Mouse (Mus musculus): ENCODE measurements around the gene Cog5. TPM values are rescaled to one million over a fixed set of nuclear protein-coding genes. Genes with fewer than 3 reads are reported as not detected.
A peak's percentile ranks its signal among the peaks of the same experiment; 100 is the strongest.

The Cog5 gene
- total RNA-seq, 2 experiments from 2014 or later: 56.3 to 61.0 TPM

GRCm38 (mm10) chr12:31926661-31927061 lies 272.0 kb downstream of the Cog5 start:
- peak; percentile 86 for ATAC-seq (replicated peaks; ENCODE audit: poor library complexity, severe bottlenecking)

GRCm38 (mm10) chr12:31928498-31928897 lies 273.8 kb downstream of the Cog5 start:
- ATAC-seq (replicated peaks; ENCODE audit: poor library complexity, severe bottlenecking): no peak

- no peak for ATAC-seq (replicated peaks; ENCODE audit: poor library complexity, severe bottlenecking)
Measured at GRCm38 (mm10) chr12:31931818-31932217, 277.1 kb downstream of the Cog5 start.

GRCm38 (mm10) chr12:31936657-31937300 lies 282.1 kb downstream of the Cog5 start:
- no peak for ATAC-seq (replicated peaks; ENCODE audit: poor library complexity, severe bottlenecking)

GRCm38 (mm10) chr12:31937613-31938012 lies 282.9 kb downstream of the Cog5 start:
- ATAC-seq (replicated peaks; ENCODE audit: poor library complexity, severe bottlenecking): no peak

- ATAC-seq (replicated peaks; ENCODE audit: poor library complexity, severe bottlenecking): peak; percentile 44
Measured at GRCm38 (mm10) chr12:31938391-31938997, 283.8 kb downstream of the Cog5 start.

- ATAC-seq (replicated peaks; ENCODE audit: poor library complexity, severe bottlenecking): no peak
Measured at GRCm38 (mm10) chr12:31939026-31939425, 284.4 kb downstream of the Cog5 start.

- no peak for ATAC-seq (replicated peaks; ENCODE audit: poor library complexity, severe bottlenecking)
Measured at GRCm38 (mm10) chr12:31943020-31943654, 288.5 kb downstream of the Cog5 start.

- ATAC-seq (replicated peaks; ENCODE audit: poor library complexity, severe bottlenecking): no peak
Measured at GRCm38 (mm10) chr12:31944405-31944804, 289.7 kb downstream of the Cog5 start.

- no peak for ATAC-seq (replicated peaks; ENCODE audit: poor library complexity, severe bottlenecking)
Measured at GRCm38 (mm10) chr12:31947476-31947875, 292.8 kb downstream of the Cog5 start.

GRCm38 (mm10) chr12:31948101-31949000 lies 293.7 kb downstream of the Cog5 start:
- no peak for ATAC-seq (replicated peaks; ENCODE audit: poor library complexity, severe bottlenecking)

GRCm38 (mm10) chr12:31949193-31949741 lies 294.6 kb downstream of the Cog5 start:
- ATAC-seq (replicated peaks; ENCODE audit: poor library complexity, severe bottlenecking): peak; percentile 60

GRCm38 (mm10) chr12:31949759-31950658 lies 295.3 kb downstream of the Cog5 start, which contains the start of gene Hbp1:
Gene Hbp1, minus strand, starts transcription at chr12:31950535.
- ATAC-seq (replicated peaks; ENCODE audit: poor library complexity, severe bottlenecking): peak; percentile 79

GRCm38 (mm10) chr12:31950659-31951031 lies 296.0 kb downstream of the Cog5 start:
- ATAC-seq (replicated peaks; ENCODE audit: poor library complexity, severe bottlenecking): no peak

- no peak for ATAC-seq (replicated peaks; ENCODE audit: poor library complexity, severe bottlenecking)
Measured at GRCm38 (mm10) chr12:31955843-31956242, 301.2 kb downstream of the Cog5 start.

GRCm38 (mm10) chr12:31964074-31964473 lies 309.4 kb downstream of the Cog5 start:
- ATAC-seq (replicated peaks; ENCODE audit: poor library complexity, severe bottlenecking): no peak

GRCm38 (mm10) chr12:31965517-31966212 lies 311.0 kb downstream of the Cog5 start:
- ATAC-seq (replicated peaks; ENCODE audit: poor library complexity, severe bottlenecking): no peak

- ATAC-seq (replicated peaks; ENCODE audit: poor library complexity, severe bottlenecking): no peak
Measured at GRCm38 (mm10) chr12:31966405-31966804, 311.7 kb downstream of the Cog5 start.

GRCm38 (mm10) chr12:31967536-31967935 lies 312.9 kb downstream of the Cog5 start:
- ATAC-seq (replicated peaks; ENCODE audit: poor library complexity, severe bottlenecking): peak; percentile 96

Data from granulocyte monocyte progenitor cell, adult 5-6 weeks (primary cell).